Mouse (Mus musculus) forebrain, embryonic 14.5 days (tissue): Measurements from ENCODE around the gene Zcchc24. TPM values are rescaled to one million over a fixed set of nuclear protein-coding genes. Genes with fewer than 3 reads are reported as not detected.

Experiments
- ATAC-seq: fragments of 200-750 bp; cut with Nextera tagmentation; 2 replicates; pipeline ENCODE4 v1.8.0; 2017; ENCODE audit warnings: mild to moderate bottlenecking, moderate library complexity
- DNase-seq: peaks from one replicate; pipeline ENCODE4 v3.0.0-alpha.2; 2015; ENCODE audit warnings: low spot score
- H3K27ac ChIP-seq: fragments of 300-500 bp; sonication (generic); 2 replicates; pipeline ENCODE4 v1.5.1; 2014; ENCODE audit warnings: low read depth, mild to moderate bottlenecking, control low read depth, low read length, moderate library complexity
- H3K27me3 ChIP-seq: fragments of 300-500 bp; sonication (generic); replicated peaks from 2 replicates; pipeline ENCODE4 v1.6.1; 2014; ENCODE audit warnings: low read length, control low read depth, mixed read lengths; ENCODE audit not compliant: control insufficient read depth, insufficient read depth
- H3K36me3 ChIP-seq: fragments of 300-500 bp; sonication (generic); 2 replicates; pipeline ENCODE4 v1.6.1; 2014; ENCODE audit warnings: low read length, control low read depth; ENCODE audit not compliant: control insufficient read depth, insufficient read depth
- H3K4me1 ChIP-seq: fragments of 300-500 bp; sonication (generic); 2 replicates; pipeline ENCODE4 v1.6.1; 2014; ENCODE audit warnings: antibody characterized with exemption, low read length, control low read depth; ENCODE audit not compliant: control insufficient read depth, insufficient read depth
- H3K4me2 ChIP-seq: fragments of 300-500 bp; sonication (generic); 2 replicates; pipeline ENCODE4 v1.6.1; 2014; ENCODE audit warnings: mild to moderate bottlenecking, control low read depth, low read length
- H3K4me3 ChIP-seq: fragments of 300-500 bp; sonication (generic); 2 replicates; pipeline ENCODE4 v1.5.1; 2014; ENCODE audit warnings: low read depth, low read length, control low read depth
- H3K9ac ChIP-seq: fragments of 300-500 bp; sonication (generic); 2 replicates; pipeline ENCODE4 v1.6.1; 2014; ENCODE audit warnings: mild to moderate bottlenecking, low read length, control low read depth, moderate library complexity
- H3K9me3 ChIP-seq: fragments of 300-500 bp; sonication (generic); replicated peaks from 2 replicates; pipeline ENCODE4 v1.6.1; 2016; ENCODE audit warnings: low read length, control low read depth, mixed read lengths; ENCODE audit not compliant: control insufficient read depth
- WGBS: fragments of 180-500 bp; shearing (Covaris S2); extraction: QIAGEN DNeasy Blood & Tissue Kit; methylation state at CpG from one replicate; pipeline ENCODE4 v1.1.7; 2014; 5-methylcytosine and 5-hydroxymethylcytosine counted together
- polyA plus RNA-seq: library from polyadenylated mRNA; unstranded; fragments of >200 nt; fragmentation: Nextera tagmentation; extraction: Ambion mirVana; gene quantifications from 2 replicates; pipeline ENCODE4 v1.2.1, GENCODE M21; 2014

Zcchc24 gene
- polyA plus RNA-seq, 1 experiment from 2014 or later = 8.0 TPM

DNA sequence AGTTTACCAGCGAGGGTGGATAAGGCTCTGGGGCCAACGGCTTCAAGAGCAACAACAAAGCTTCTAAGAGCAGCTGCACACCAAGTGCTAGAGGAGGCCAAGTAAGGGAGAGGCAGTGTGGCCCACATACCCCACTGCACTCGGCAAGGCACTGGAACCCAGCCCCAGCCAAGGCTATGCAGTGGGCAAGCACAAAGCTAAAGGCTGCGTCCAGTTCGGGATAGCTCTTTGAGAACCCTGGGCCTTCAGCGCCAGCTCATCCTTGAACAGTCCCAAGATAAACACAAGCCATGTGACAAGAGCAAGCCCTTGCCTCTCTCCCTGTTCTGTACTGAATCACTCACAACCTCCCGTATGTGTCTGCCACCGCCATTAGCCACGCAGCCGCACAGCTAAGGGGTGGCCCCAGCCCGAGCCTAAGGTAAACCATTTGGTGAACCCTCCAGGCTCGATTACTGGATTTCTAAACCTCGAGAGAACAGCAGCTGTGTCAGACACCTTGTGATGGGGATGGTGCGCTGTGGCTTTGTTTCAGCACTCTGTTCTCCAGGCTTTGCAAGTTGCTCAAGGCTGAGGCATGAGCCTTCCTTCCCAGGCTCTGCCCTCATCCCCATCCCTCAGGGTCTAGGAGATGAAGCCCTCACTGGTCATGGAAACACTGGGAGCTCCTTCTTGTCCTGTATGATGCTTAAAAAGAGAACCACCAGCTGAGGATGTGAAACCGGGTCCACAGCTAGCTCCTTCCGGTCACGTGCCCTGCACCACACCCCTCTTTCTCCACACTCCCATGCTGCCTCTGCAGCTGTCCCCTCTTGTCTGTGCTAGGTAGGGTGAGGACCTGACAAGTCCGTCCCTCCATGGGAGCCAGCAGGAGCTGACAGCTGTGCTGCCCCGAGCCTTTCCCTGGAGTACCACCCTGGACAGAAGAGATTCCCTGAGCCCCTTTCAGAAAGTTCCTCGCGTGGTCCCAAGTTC, 21.6 kb downstream of the Zcchc24 start:
- H3K4me1 ChIP-seq = no peaks in the 10 kb centered on the region
- H3K27ac ChIP-seq = no peak overlapping the region
- 82% methylated on average over 21 of the region's 21 CpGs for WGBS
- DNase-seq = no peak
- no peak for ATAC-seq
- H3K9ac ChIP-seq = no peak overlapping the region
- no peaks in the 10 kb centered on the region for H3K36me3 ChIP-seq
- no peak overlapping the region for H3K4me3 ChIP-seq
- no peak overlapping the region for H3K4me2 ChIP-seq
- H3K9me3 ChIP-seq = no peaks in the 10 kb centered on the region
- no peaks in the 10 kb centered on the region for H3K27me3 ChIP-seq

DNA sequence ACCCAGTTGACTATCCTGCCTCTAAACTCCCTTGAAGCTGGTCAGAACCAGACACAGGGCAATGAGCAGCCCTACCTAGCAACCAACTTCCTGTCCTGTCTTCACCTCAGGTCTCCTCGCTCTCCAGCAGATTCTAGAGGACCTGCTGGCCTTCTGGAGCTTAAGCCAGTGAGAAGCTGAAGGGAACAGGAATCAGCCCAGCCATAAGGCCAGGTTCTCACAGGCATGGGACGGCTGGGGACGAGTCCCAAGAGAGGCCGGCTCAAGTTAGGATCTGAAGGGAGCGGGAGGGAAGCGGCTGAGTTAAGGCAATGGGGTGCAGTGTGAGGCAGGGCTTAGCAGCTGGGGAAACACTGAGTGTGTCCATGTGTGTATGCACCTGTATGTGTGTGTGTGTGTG, 22.5 kb downstream of the Zcchc24 start:
- ATAC-seq = no peak
- no peaks in the 10 kb centered on the region for H3K36me3 ChIP-seq

DNA sequence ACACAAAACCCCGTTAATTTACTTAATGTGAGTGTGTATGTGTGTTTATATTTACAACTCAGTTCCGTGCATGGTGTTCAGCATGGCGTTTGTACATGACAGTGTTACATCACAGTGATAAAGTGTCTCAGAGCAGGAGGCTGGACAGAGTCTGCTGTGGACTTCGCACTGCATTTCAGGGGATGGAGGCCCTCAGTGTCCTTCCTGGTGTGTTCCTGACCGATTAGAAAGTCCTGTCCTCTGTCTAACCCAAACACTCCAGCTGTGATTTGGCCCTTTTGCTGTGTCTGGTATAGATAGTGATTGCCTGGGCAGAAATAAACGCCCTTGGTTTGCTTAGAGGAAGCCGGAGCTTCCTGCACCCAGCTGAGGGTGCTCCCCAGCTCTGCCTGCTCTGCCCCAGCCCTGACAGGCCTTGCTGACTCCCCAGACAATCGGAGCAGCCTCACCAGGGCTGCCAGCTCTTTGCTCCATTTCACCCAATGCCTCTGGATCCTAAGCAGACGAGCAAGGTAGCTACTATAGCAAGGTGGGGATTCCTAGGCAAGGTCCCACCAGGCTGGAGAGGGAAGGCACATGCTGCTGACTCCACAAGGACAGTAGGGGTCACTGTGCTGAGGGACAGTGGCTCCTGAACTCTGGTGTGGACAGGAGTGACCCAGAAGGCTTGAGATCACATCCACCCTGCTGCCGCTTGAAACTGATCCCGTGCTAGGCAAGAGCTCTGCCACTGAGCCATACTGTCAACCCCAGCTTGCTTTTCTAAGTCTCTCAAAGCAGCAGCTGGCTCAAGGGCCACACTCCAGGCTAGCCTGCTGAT, 23.3 kb downstream of the Zcchc24 start:
- no peak overlapping the region for H3K27ac ChIP-seq
- ATAC-seq = no peak
- no peaks in the 10 kb centered on the region for H3K36me3 ChIP-seq
- no peaks in the 10 kb centered on the region for H3K4me1 ChIP-seq
- no peak overlapping the region for H3K4me2 ChIP-seq
- 65% methylated on average over 11 of the region's 11 CpGs for WGBS
- DNase-seq = no peak
- no peak overlapping the region for H3K9ac ChIP-seq
- no peaks in the 10 kb centered on the region for H3K27me3 ChIP-seq
- H3K9me3 ChIP-seq = no peaks in the 10 kb centered on the region
- H3K4me3 ChIP-seq = no peak overlapping the region

More for the DNA sequence above, 22.5 kb downstream of the Zcchc24 start:
- H3K4me1 ChIP-seq = no peaks in the 10 kb centered on the region
- H3K9ac ChIP-seq = no peak overlapping the region
- no peak overlapping the region for H3K27ac ChIP-seq
- H3K4me3 ChIP-seq = no peak overlapping the region
- H3K4me2 ChIP-seq = no peak overlapping the region
- H3K9me3 ChIP-seq = no peaks in the 10 kb centered on the region
- H3K27me3 ChIP-seq = no peaks in the 10 kb centered on the region
- WGBS = 95% methylated on average over 6 of the region's 6 CpGs
- DNase-seq = no peak

GRCm38 (mm10) chr14:25742943-25743342, 25.9 kb downstream of the Zcchc24 start:
- H3K27me3 ChIP-seq = no peaks in the 10 kb centered on the region
- no peaks in the 10 kb centered on the region for H3K9me3 ChIP-seq
- H3K36me3 ChIP-seq = no peaks in the 10 kb centered on the region
- no peaks in the 10 kb centered on the region for H3K4me1 ChIP-seq
- no peak overlapping the region for H3K27ac ChIP-seq
- no peak overlapping the region for H3K4me2 ChIP-seq
- no peak overlapping the region for H3K4me3 ChIP-seq
- DNase-seq (no peak), ATAC-seq (no peak)
- H3K9ac ChIP-seq = no peak overlapping the region
- WGBS = 84% methylated on average over 5 of the region's 5 CpGs

GRCm38 (mm10) chr14:25741840-25742367, 26.9 kb downstream of the Zcchc24 start:
- ATAC-seq (no peak), DNase-seq (no peak)
- Histone ChIP-seq H3K27ac (no peak overlapping the region), H3K27me3 (no peaks in the 10 kb centered on the region), H3K9me3 (no peaks in the 10 kb centered on the region), H3K36me3 (no peaks in the 10 kb centered on the region), H3K9ac (no peak overlapping the region), H3K4me3 (no peak overlapping the region), H3K4me1 (no peaks in the 10 kb centered on the region), H3K4me2 (no peak overlapping the region)
- WGBS = 62% methylated on average over 5 of the region's 5 CpGs

GRCm38 (mm10) chr14:25741211-25741610, 27.6 kb downstream of the Zcchc24 start:
- ATAC-seq (no peak), DNase-seq (no peak)
- no peaks in the 10 kb centered on the region for H3K9me3 ChIP-seq
- H3K27me3 ChIP-seq = no peaks in the 10 kb centered on the region
- H3K4me2 ChIP-seq = no peak overlapping the region
- WGBS = 70% methylated on average over 3 of the region's 3 CpGs
- no peaks in the 10 kb centered on the region for H3K36me3 ChIP-seq
- no peak overlapping the region for H3K9ac ChIP-seq
- H3K4me1 ChIP-seq = no peaks in the 10 kb centered on the region
- no peak overlapping the region for H3K27ac ChIP-seq
- H3K4me3 ChIP-seq = no peak overlapping the region

- no peaks in the 10 kb centered on the region for H3K27me3 ChIP-seq
- no peak overlapping the region for H3K27ac ChIP-seq
- H3K4me1 ChIP-seq = peaks cover under 1% of the 10 kb centered on the region
- 63% methylated on average over 4 of the region's 4 CpGs for WGBS
- H3K4me2 ChIP-seq = no peak overlapping the region
- no peak for DNase-seq
- no peak overlapping the region for H3K4me3 ChIP-seq
- no peaks in the 10 kb centered on the region for H3K36me3 ChIP-seq
- no peaks in the 10 kb centered on the region for H3K9me3 ChIP-seq
- no peak for ATAC-seq
- no peak overlapping the region for H3K9ac ChIP-seq
These were observed 28.8 kb downstream of the Zcchc24 start for GRCm38 (mm10) chr14:25739957-25740565.

DNA sequence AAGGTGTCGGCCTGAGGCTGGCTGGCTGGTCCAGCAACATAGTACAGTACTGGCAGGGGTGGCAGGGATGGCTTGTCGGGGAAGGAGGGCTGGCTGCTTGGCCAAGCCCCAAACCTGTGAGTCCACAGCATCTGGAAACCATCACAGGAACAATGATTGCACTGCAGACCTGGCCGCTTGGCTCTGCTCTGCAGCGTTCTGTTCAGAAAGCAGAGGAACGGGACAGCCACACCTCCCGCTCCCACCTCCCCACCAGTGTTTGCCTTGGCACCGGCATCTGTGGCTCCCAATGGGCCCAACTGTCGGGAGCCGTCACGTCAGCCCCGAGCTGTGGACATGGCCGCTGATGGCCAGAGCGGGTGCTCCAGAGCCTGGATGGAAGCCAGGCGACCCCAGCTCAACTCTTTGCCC, 30.2 kb downstream of the Zcchc24 start:
- Histone ChIP-seq H3K4me2 (no peak overlapping the region), H3K9me3 (no peaks in the 10 kb centered on the region), H3K4me3 (no peak overlapping the region), H3K36me3 (no peaks in the 10 kb centered on the region), H3K27ac (no peak overlapping the region), H3K4me1 (peaks cover 9% of the 10 kb centered on the region), H3K9ac (no peak overlapping the region), H3K27me3 (no peaks in the 10 kb centered on the region)
- ATAC-seq (no peak), DNase-seq (no peak)
- WGBS = 70% methylated on average over 14 of the region's 14 CpGs
